9 mouse cellular contexts compared by ENCODE assay signal in genomic region chr15:94649071-94649765, GRCm38 (mm10). TPM values are rescaled to one million over a fixed set of nuclear protein-coding genes. Genes with fewer than 3 reads are reported as not detected.
DNase-seq lines count a peak whose midpoint lies in the region; ATAC-seq and TF ChIP-seq lines count a peak whose summit lies in the region.
"Had no signal": no experiment of that assay in that cellular context is flagged by ENCODE, and none has a peak within 500 bp of the region (broad histone marks: within the 10 kb centered on the region; RNA-seq: fewer than 3 reads in every experiment).

No protein-coding gene starts in this region.

- 0 out of 2 replicates have a peak overlapping the region, but pooled peaks have one; percentile 8 for H3K27ac ChIP-seq in heart, postnatal 0 days (ENCODE audit: low read depth)
- H3K27ac ChIP-seq in neural tube, embryonic 14.5 days (ENCODE audit: low read depth, low read length), result peak overlapping the region; percentile 22; the same call in 1 of the 2 replicates

- H3K4me3 ChIP-seq in lung, adult 2 months (replicated peaks; ENCODE audit: extremely low read depth, low read depth, low read length), result no peak overlapping the region
- H3K4me3 ChIP-seq in heart, postnatal 0 days (ENCODE audit: low read depth, low read length), result no peak overlapping the region
- no peak overlapping the region for H3K4me3 ChIP-seq in neural tube, embryonic 14.5 days (ENCODE audit: low read depth, low read length)

- DNase-seq in lung, postnatal 36 days, result peak; percentile 23
- DNase-seq in lung, adult 2 months, result no peak
- DNase-seq in cerebellum, adult 11-12 months, result peak; percentile 66
- peak; percentile 13 for DNase-seq in heart, postnatal 0 days (ENCODE audit: low spot score)
- DNase-seq in right cerebral cortex, postnatal 25 days, result no peak
- no peak for DNase-seq in spleen, postnatal 14 days (ENCODE audit: low spot score in 2 of 2)
- DNase-seq in right cerebral cortex, postnatal 36 days (ENCODE audit: low spot score in 2 of 2), result no peak

- no peak for TF ChIP-seq EP300 in heart, postnatal 0 days (IDR thresholded peaks at IDR 0.05; ENCODE audit: low read depth)

- H3K4me2 ChIP-seq in heart, postnatal 0 days (ENCODE audit: low read depth, low read length), result peak overlapping the region; percentile 45
- H3K4me2 ChIP-seq in neural tube, embryonic 14.5 days (ENCODE audit: low read depth, low read length), result no peak overlapping the region

- no peak for TF ChIP-seq CTCF in lung, adult 2 months (IDR thresholded peaks at IDR 0.05; ENCODE audit: insufficient read depth, low read length)
- no peak for TF ChIP-seq CTCF in heart, postnatal 0 days (IDR thresholded peaks at IDR 0.05; ENCODE audit: low read depth)

- no peak for TF ChIP-seq POLR2A in lung, adult 2 months (IDR thresholded peaks at IDR 0.05; ENCODE audit: borderline replicate concordance, extremely low read depth, low read depth, low read length)

- no peaks in the 10 kb centered on the region for H3K9me3 ChIP-seq in heart, postnatal 0 days (replicated peaks; ENCODE audit: control insufficient read depth, low read length)
- no peaks in the 10 kb centered on the region for H3K9me3 ChIP-seq in neural tube, embryonic 14.5 days (ENCODE audit: control insufficient read depth, low read length)

- H3K9ac ChIP-seq in heart, postnatal 0 days (replicated peaks; ENCODE audit: low read depth, low read length), result no peak overlapping the region
- no peak overlapping the region for H3K9ac ChIP-seq in neural tube, embryonic 14.5 days (replicated peaks; ENCODE audit: low read depth, low read length)

- peak; percentile 62; the same call in 1 of the 2 replicates for ATAC-seq in heart, postnatal 0 days (ENCODE audit: insufficient read depth, low read depth)
- no peak for ATAC-seq in neural tube, embryonic 14.5 days (ENCODE audit: low read depth)
- ATAC-seq: forebrain, embryonic 16.5 days had no signal

- no peaks in the 10 kb centered on the region for H3K27me3 ChIP-seq in heart, postnatal 0 days (ENCODE audit: control insufficient read depth, insufficient read depth, low read length)
- no peaks in the 10 kb centered on the region for H3K27me3 ChIP-seq in neural tube, embryonic 14.5 days (ENCODE audit: control insufficient read depth, insufficient read depth, low read length)

- no peaks in the 10 kb centered on the region for H3K4me1 ChIP-seq in lung, adult 2 months (ENCODE audit: control insufficient read depth, insufficient read depth, low read length)
- peaks cover 12% of the 10 kb centered on the region; the same call in 1 of the 2 replicates for H3K4me1 ChIP-seq in heart, postnatal 0 days (ENCODE audit: control insufficient read depth, insufficient read depth)
- H3K4me1 ChIP-seq in neural tube, embryonic 14.5 days (ENCODE audit: control insufficient read depth, insufficient read depth, low read length), result peaks cover 11% of the 10 kb centered on the region; the same call in 1 of the 2 replicates

- no peaks in the 10 kb centered on the region for H3K36me3 ChIP-seq in heart, postnatal 0 days (replicated peaks; ENCODE audit: control insufficient read depth, insufficient read depth, low read length)
- no peaks in the 10 kb centered on the region for H3K36me3 ChIP-seq in neural tube, embryonic 14.5 days (ENCODE audit: control insufficient read depth, insufficient read depth, low read length)

- 49% methylated on average over 17 of the region's 17 CpGs for WGBS in lung, adult 2 months
- 28% methylated on average over 17 of the region's 17 CpGs for WGBS in heart, postnatal 0 days
- 53% methylated on average over 17 of the region's 17 CpGs for WGBS in neural tube, embryonic 14.5 days

RNA-seq across cellular contexts. Expression of gene Tmem117, which starts 20.2 kb away (rescaled TPM):
- polyA plus RNA-seq in lung, adult 2 months (2012; rRNA removed), result 0.52 and 1.3 TPM in 2 replicates
- total RNA-seq in heart, postnatal 0 days (2014; rRNA removed; ENCODE audit: low replicate concordance), result 2.5 and 3.6 TPM in 2 replicates
- polyA plus RNA-seq in heart, postnatal 0 days (2015; fragmentation: Nextera tagmentation; extraction: Ambion mirVana), result 2.5 and 3.5 TPM in 2 replicates
- polyA plus RNA-seq in neural tube, embryonic 14.5 days (2014; fragmentation: Nextera tagmentation; extraction: Ambion mirVana), result 17.3 and 19.5 TPM in 2 replicates

RNA-seq across cellular contexts. Expression of gene Twf1, which starts 59.5 kb away (rescaled TPM):
- 20.7 and 30.9 TPM in 2 replicates for polyA plus RNA-seq in lung, adult 2 months (2012; rRNA removed)
- total RNA-seq in heart, postnatal 0 days (2014; rRNA removed; ENCODE audit: low replicate concordance), result 12.8 and 26.0 TPM in 2 replicates
- polyA plus RNA-seq in heart, postnatal 0 days (2015; fragmentation: Nextera tagmentation; extraction: Ambion mirVana), result 28.3 and 30.7 TPM in 2 replicates
- polyA plus RNA-seq in neural tube, embryonic 14.5 days (2014; fragmentation: Nextera tagmentation; extraction: Ambion mirVana), result 75.5 and 85.6 TPM in 2 replicates

Comparison
In these comparisons a context has a peak if more than half of its experiments do, and no peak if none do; other contexts are left out.
1. DNase-seq: peak in lung, postnatal 36 days (single experiment), cerebellum, adult 11-12 months (single experiment) and heart, postnatal 0 days (single experiment); none in lung, adult 2 months (single experiment), right cerebral cortex, postnatal 25 days (single experiment), spleen, postnatal 14 days (0 of 2) and right cerebral cortex, postnatal 36 days (0 of 2).